Mouse (Mus musculus) induced T-regulatory cell, adult 2 months (primary cell): ENCODE measurements around the gene Pik3r2.
A peak's percentile ranks its signal among the peaks of the same experiment; 100 is the strongest.

Experiments used
- DNase-seq: peaks from one replicate; pipeline ENCODE4 v3.0.0-alpha.2; 2012; ENCODE audit warnings: low read depth

Pik3r2 gene

DNA sequence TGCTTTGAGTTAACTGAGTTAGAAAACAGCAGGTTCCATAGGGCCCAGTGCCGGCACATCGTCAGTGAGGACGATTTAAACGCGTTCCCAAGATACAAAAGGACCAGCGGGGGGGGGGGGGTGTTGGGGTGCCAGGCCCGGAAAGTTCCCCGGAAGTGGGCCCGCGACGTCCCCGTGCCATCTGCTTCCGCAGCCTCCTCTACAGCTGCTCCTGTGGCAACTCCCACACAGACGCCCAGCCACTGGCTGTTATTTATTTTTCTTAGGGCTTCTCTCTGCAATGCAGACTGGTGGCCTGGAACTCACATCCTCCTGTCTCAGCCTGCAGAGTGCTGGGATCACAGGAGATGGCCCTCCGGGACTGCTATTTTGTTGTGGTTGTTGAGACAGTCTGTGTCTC is 24.6 kb upstream of the Pik3r2 start:
- DNase-seq, result peak; percentile 70

DNA sequence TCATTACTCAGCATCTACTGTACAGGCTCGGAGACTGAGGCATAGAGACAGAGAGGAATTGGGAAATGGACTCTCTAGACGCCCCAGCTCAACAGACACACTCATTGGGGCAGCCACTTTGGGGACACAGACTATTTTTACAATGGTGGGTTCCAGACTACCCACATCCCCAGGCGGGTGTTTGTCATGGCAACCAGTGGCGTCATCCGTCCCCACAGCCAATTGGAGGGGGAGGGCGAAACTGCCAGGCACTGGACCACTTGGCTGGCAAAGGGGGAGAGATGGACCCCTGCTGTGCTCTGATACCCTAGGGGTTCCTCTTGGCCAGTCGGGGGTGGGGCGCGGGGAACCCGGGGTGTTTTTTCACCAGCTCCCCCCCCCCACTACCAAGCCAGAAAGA is 24.1 kb upstream of the Pik3r2 start:
- DNase-seq, result no peak

DNA sequence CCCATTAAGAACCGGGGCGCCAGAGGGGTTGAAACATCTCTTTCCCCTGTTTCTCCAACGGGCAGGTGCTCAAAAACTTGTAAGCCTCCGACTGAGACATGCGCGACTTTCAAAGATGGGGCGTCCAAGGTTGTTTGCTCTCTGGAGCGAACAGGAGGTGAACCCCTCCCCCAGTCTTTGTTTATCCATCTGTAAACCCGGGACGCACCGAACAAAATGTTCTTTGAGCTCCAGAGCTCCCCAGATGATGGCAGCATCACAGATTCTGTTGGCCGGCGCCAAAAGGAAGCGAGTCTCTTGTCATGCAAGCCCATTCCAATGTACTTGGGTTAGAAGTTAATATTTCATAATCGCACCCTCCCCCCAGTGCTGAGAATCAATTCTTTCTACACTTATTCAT is 21.8 kb upstream of the Pik3r2 start:
- peak; percentile 26 for DNase-seq

DNA sequence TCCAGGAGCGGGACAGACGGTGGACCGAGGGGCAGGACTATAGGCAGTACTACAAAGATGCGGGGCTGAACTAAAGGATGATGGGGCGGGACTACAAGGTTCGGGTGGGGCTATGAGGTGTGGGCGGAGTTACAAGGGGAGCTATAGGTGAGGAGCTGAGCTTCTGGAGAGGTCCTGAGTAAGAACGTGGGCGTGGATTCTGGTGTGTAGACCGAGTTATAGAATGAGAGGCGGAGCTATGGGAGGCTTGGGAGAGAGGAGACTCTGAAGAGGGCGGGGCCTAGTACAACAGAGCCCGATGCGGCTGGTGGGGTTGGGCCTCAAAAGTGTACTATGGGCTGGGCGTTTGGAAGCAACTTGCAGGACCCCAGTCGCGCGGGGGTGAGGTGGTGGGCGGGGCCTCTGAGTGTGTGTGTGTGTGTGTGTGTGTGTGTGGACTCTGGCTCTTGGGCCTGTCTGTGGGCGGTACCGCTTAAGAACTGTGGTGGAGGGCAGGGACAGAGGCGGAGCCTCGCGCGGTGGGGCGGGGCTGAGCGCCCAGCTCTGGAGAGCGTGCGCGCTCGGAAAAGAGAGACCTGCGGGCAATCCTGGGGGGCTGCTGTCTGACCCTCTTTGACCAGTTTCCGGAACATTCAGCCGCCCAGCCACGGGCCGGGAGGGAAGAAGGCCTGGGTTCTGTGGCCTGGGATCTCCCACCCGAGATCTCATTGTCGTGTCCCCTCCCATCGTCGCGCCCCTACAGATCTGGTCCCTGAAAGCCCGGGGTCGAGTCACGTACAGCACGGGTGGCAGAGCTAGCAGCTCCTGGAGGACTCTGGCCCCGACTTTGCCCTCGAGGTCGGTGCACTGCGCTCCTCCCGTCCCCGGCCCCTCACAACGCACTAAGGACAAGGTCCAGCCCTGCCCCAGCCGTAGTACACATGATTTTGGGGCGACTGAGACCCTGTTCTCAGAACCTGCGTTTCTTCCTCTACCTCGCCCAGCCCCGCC is 20.9 kb upstream of the Pik3r2 start:
- peak; percentile 97 for DNase-seq

DNA sequence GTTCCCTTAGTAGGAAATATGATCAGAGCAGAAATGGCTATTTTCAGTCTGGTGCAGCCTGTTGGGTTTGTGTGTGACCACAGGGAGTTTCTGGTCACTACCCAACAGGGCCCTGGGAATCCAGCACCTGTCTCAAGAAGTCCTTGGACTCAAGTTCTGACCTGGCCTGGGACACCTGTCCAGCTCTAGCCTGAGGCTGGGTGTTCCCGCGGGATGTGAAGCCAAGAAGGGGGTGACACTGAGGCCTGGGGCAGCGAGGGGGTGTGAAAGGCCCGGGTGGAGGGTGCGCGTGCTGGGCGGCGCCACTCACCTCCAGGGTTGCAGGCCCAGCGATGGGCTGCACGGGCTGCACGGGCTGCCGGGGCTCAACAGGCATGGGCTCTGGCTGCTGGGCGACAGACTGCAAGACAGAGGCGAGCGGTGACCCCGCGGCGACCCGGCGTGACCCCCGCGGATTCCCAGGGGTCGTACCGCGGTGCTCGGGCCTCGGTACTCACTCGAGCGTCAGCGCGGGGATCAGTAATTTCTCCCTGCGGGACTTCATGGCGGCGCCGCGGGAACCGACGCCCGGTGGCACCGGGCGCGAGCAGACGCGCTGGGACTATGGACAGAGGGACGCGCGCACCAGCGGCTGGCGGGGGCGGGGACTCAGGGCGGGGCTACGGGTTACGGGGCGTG is 20.0 kb upstream of the Pik3r2 start:
- no peak for DNase-seq

DNA sequence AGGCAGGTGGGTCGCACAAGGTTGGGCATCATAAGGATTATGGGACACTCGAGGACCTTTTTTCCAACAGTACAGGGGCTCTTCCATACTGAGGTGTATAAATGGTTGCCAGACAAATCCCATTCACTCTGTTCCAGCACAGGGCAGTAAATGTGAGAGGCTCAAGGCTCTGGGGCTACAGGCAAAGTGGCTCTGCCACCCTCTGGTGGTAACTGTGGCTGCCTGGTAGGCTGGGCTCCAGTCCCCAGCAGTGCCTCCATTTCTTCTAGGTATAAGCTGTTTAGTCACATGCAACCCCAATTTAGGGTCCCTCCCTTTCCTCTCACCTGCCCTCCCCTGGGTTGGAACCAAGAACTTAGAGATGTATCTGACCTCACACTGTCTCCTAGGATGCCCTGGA is 18.9 kb upstream of the Pik3r2 start:
- peak; percentile 27 for DNase-seq

DNA sequence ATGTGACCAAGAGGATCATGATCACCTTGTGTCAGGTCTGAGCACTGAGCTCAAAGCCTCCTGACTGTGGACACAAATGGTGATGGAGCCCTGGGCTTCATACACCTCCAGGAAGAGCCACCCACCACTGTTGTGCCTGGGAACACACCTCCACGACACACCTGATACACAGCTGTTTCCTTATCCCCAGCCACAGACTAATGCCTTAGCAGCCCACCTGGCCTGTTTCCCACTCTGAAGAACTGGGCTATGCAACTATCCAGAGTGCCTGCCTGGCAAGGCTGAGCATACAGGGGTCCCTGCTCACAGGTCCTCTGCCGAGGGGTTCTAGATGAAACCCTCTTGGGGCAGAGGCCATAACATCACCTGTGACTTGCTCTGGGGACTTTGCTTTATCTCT is 17.7 kb upstream of the Pik3r2 start:
- no peak for DNase-seq

DNA sequence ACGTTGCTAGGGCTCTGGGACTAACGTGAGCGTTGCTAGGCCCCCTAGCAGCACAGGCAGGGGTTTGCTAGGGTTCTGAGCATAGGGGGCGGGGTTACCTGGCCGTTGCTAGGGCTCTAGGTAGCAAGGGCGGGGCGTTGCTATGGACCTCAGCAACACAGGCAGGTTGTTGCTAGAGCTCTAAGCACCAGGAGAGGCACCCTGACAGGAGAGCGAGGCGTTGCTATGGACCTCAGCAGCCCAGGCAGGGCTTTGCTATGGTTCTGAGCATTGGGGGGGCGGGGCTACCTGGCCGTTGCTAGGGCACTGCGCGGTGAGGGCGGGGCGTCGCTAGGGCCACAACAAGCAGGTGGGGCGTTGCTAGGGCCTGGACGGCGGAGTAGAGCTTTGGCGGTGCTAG is 16.2 kb upstream of the Pik3r2 start:
- DNase-seq, result peak; percentile 93

DNA sequence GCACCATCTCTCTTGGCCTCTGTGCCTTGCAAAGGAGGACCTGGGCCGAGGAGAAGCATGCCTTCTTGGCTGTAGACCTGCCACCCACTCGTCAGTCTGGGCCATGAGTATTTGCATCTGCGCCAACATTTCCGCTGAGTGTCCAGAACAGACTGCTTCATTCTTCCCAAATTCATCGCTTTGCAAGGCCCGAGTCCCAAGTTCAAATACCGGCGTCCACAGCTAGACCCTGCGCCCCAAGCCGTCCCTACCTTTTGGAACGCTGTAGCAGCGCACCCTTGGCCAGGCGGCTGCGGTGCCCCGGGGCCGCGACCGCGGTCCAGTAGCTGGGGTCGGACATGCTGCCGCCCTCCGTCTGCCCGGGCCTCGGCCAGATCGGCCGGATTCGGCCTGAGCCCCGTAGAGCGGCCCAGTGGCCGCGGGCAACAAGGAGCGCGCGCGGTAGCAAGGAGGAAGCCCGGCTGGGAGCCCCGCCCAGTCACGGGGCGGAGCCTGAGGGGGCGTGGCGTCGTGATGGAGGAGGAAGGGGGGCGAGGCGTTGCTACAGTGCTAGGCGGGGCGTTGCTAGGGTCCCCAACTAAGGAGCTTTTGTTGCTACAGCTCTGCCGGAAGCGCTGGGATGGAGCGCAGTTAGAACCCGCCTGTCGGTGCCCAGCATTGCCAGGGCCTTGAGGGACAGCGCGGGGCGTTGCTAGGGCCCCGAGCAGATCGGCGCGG is 15.6 kb upstream of the Pik3r2 start:
- DNase-seq, result peak; percentile 99

DNA sequence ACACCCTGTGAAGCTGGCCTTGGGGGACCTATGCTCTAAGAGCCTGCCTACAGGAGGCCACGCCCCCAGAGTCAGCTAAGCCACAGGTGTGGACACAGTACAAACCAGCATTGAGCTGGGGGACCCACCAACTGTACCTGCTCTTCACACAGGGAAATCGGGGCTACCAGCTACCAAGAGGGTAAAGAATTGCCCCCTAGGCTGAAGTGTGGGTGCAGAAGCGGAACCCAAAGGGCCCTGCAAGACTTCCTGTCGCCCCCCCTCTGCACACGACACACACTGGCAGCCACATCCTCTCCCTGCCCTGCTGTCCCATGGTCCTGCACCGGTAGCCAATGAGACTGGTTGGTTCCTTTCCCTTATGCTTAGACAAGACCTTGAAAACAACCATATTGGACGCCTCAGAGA is 14.8 kb upstream of the Pik3r2 start:
- peak; percentile 91 for DNase-seq

DNA sequence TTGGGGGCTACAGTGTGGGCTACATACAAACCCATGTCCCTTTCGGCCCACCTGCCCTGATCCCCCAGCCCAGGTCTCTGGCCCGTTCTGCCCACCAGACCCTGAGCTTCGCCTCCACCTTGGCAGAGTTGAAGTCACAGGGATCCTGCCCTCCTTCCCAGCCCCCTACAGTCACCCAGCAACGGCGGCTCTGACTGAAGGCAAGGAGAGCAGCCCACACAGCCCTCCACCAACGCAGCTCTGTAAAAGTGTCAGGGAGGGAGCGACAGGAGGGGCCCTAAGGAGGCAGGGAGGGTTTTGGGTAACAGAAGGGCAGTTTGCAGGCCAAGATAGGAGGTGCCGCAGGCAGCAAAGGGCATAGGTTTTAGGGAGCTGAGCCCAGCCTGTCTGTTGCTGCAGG is 14.3 kb upstream of the Pik3r2 start:
- no peak for DNase-seq

DNA sequence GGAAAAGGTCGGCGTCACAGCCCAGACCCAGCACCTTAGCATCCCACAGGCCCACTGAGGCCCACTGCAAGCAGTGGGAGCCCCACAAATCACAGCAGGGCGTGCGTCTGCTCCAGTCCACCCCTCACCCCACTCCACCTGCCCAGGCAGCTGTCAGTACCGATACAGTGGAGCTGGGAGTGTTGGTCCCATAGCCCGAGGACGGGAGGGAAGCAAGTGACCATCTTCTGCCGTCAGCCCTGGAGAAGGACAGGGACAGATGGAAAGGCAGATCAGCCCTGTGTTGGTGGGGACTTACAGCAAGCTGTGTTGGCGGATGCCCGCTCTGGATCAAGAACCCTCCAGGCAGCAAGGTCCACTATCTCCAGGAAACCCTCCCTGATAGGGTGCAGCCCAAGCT is 12.5 kb upstream of the Pik3r2 start:
- DNase-seq, result no peak

DNA sequence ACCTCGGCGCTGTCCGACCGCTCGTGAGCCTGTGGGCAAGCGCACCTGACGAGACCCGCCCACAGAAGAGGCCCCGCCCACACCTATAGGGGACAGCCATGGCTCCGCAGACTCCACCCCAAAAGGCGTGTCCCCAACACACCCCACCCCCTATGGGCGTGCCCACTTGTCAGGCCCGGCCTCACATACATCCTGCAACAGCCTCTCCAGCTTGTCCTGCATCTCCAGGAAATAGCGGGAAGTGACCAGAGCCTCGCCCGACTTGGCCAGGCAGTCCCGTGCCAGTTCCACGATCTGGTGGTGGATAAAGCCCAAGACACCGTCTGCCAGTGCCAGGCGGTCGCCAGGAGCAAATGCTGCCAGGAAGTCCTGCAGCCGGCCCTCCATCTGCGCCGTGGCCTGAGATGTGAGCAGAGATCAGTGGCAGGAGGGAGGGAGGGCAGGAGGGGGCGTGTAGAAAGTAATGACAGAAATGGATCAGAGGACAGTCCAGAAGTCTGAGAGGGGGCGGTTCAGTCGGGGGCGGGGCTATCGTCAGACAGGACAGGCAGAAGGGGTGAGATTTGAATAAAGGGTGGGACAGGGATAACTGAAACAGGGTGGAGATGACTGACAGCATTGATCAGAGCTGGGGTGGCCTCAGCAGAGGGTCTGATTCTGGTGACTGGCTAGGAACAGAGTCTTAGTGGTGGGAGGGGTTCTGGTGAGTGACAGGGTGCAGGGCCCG is 11.6 kb upstream of the Pik3r2 start:
- no peak for DNase-seq

DNA sequence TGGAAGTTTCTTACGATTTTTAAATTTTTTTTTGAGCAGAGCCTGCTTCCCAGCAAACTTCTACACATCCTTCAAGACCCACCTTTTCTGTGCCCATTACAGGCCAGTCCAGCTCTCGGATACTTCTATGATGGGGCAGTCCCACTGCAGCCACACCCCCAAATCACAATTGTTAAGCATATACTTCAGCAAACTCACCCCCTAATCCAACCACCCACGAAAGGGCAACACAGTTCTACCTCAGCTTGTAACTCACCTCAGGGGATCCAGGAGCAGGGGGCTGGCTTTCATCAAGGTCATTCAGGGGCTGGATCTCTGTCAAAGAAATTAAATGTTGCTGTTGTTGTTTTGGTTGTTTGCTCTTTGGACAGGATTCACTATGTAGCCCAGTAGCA is 10.5 kb upstream of the Pik3r2 start:
- DNase-seq, result no peak

DNA sequence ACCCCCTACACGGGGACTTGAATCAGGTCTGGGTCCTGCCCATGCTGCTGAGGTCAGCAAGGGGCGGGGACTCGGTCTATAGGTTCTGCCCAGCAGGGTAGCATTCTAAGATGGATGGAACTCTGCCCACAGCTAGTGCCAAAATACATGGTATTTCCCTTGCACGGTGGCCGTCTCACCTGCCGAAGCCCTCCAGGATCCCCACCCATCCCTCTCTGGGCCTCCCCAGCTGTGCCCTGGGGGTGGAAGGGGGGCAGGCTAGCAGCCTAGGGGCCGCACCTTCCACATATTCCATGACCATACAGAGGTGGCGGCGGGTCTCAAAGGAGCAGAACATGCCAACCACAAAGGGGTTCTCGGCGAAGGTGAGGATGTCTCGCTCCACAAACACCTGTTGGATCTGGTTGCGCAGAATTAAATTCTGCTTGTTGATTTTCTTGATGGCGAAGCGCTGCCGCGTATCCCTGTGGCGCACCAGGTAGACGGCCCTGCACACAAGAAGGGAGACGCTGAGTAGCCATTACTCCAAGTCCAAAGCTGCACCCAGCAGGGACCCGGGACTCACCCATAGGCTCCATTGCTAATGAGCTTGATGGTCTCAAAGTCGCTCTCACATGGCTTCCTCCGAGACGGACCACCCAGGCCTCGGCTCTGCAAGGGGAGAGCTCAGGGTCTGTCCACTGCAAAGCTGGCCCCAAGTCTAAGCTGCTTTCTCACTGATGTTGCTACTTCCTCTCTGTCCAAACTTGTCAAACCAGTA is 10.0 kb upstream of the Pik3r2 start:
- DNase-seq, result no peak

DNA sequence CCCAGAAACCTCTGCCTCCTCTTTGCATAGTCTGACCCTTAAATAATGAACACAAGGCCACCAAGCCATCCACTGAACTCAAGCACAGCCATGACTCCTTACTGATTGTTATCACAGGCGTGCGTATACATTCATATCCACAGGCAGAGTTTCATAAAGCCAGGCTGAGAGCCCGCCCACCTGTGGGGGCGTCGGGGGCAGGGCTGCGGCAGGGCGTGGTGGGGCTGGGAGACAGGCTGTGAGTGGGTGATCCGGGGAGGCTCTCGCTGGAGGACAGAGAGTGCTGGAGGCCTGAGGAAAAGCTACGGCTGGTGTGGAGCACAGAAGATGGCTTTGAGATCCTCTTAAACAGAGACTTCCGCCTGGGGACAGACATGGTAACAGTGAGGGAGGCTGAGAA is 3.6 kb upstream of the Pik3r2 start:
- DNase-seq, result no peak

DNA sequence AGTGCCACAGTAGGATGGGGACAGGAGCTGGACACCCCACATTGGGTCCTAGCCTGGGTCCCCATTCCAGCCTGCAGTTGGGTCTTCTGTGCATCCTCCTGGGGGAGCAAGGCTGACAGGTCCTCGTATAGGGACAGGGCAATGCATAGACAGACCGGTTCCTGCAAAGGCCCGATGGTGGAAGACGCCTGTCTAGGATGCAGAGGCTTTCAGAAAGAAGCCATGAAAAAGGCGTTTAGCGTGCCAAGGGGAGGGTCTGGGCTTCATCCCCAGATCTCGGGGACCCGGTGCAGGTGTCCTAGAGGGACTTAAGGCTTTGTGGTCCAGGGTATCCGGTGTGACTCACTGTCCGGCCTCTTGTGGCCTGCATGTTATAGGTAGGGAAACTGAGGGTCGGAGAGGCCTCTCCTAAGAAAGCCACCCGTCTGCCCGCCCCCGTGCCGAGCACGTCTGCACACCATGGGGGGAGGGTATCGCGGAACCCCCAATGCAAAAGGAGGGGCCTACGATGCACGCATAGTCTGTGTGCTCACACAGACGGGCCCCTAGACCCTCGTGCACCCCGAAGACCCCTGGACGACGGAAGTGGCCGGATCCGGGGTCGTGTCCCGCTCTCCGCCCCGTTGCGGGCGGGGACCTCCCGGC is 540 bp downstream of the Pik3r2 start:
- peak; percentile 62 for DNase-seq

DNA sequence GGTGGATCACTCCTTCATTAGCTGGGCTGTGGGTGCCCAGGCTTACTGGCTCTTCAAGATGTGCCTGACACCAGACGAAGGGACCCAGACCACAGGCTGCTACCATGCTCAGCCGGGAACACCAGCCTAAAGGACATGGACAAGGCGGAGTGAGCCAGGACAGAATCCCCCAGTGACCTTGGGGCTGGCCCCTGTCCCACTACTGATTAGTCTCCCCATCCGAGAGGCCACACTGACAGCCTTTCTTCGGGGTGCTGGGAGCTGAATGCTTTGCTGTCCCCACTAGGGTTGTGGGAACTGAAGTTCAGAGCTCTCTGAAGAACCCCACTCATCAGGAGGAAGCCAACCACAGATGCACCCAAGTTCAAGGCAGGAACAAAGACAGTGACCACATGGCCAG is 1.3 kb downstream of the Pik3r2 start:
- no peak for DNase-seq

DNA sequence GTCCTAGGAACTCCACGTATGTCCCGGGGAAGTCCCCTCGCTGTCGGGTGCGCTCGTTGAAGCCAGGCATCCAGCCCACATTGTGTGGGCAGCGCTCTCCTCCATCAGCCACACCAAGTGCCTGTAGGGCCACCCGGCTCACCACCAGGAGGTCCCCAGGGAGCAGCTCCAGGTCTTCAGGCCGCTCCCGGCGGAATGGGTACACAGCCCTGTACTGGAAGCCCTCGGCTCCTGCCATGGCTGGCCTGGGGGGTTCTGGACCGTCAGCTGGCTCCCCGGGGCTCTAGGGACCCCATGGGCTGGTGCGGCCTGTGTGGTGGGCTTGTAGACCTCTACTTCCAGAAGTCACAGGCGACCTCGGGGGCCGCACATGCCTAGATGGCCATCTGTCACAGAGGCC is 1.8 kb downstream of the Pik3r2 start:
- no peak for DNase-seq

DNA sequence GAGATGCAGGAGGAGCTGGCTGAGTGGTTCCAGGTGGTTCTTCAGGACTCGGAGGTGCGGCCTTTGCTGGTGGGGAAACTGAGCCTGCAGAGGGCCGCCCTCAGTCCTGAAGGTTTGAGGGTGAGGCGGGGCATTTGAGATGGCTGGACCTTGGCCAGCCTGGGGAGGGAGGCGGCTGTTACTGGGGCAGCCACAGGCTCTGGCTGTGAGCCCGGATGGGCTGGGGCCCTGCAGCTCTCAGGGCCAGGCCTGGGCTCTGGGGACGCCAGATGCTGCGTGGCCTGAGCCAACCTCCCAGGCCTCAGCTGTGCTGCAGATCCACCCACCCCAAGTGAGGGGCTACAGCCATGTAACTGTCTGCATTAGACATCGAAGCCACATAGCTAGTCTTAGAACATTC is 2.7 kb downstream of the Pik3r2 start:
- no peak for DNase-seq

DNA sequence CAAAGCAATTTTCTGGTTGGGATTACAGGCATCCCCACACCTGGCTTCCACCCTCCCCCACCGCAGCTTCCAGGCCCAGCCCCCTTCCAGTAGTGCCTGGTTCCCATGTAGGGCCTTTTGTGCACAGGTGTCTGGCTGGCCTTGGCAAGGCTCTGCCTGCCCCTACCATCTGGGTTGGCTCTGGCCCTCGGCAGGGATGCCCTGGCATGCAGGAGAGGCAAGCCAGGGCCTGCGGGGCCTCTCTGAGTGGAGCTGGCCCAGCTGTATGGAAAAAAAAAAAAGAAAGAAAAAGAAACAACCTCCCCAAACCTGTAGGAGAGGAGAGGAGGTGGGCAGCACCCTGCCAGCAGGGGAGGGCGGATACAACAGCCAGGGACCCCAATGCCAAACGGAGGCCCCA is 3.1 kb downstream of the Pik3r2 start:
- DNase-seq, result no peak
